ENCODE assay signal across 24 mouse cellular contexts in genomic region chr6:122609377-122609728, GRCm38 (mm10). TPM values are rescaled to one million over a fixed set of nuclear protein-coding genes. Genes with fewer than 3 reads are reported as not detected.
A peak's percentile ranks its signal among the peaks of the same experiment; 100 is the strongest.
DNase-seq lines count a peak whose midpoint lies in the region; ATAC-seq and TF ChIP-seq lines count a peak whose summit lies in the region.
"Had no signal": no experiment of that assay in that cellular context is flagged by ENCODE, and none has a peak within 500 bp of the region (broad histone marks: within the 10 kb centered on the region; RNA-seq: fewer than 3 reads in every experiment).

No protein-coding gene starts in this region.

- peak; percentile 27; the same call in 1 of the 2 replicates for ATAC-seq in intestine, embryonic 16.5 days
- no peak for ATAC-seq in intestine, embryonic 15.5 days
- ATAC-seq in intestine, postnatal 0 days, result no peak
- peak; percentile 21 for ATAC-seq in megakaryocyte progenitor cell, adult 5-6 weeks (replicated peaks; ENCODE audit: poor library complexity)
- ATAC-seq: activated CD4-positive, CD25-positive, alpha-beta regulatory T cell, adult 4 months; midbrain, embryonic 15.5 days; Patski had no signal

- peak; percentile 15 to 31 for DNase-seq in cerebellum, postnatal 10 days
- DNase-seq in cerebellum, adult 18-20 months, result no peak
- DNase-seq in layer of hippocampus, adult 9-11 months, result no peak
- DNase-seq in spleen, postnatal 10 days (ENCODE audit: low spot score in 2 of 2), result no peak
- DNase-seq: adrenal gland, postnatal 25 days; cerebellum, adult 8-10 months; thymus, postnatal 36 days had no signal

- no peak overlapping the region for H3K4me3 ChIP-seq in intestine, embryonic 16.5 days (ENCODE audit: low read length)
- no peak overlapping the region for H3K4me3 ChIP-seq in intestine, embryonic 15.5 days (replicated peaks)
- H3K4me3 ChIP-seq in intestine, postnatal 0 days (ENCODE audit: low read depth, low read length), result no peak overlapping the region
- H3K4me3 ChIP-seq: forebrain, embryonic 12.5 days; hindbrain, embryonic 10.5 days; left cerebral cortex, adult 2 months; limb, embryonic 12.5 days; midbrain, embryonic 15.5 days had no signal

- H3K27me3 ChIP-seq in intestine, embryonic 16.5 days (replicated peaks; ENCODE audit: control insufficient read depth, insufficient read depth, low read length), result no peaks in the 10 kb centered on the region
- no peaks in the 10 kb centered on the region for H3K27me3 ChIP-seq in intestine, embryonic 15.5 days (replicated peaks)
- H3K27me3 ChIP-seq in intestine, postnatal 0 days (replicated peaks; ENCODE audit: control insufficient read depth, insufficient read depth, low read length), result no peaks in the 10 kb centered on the region
- H3K27me3 ChIP-seq: forebrain, embryonic 12.5 days; limb, embryonic 12.5 days; midbrain, embryonic 15.5 days; Patski had no signal

- no peak overlapping the region for H3K9ac ChIP-seq in intestine, embryonic 16.5 days (ENCODE audit: low read depth, low read length)
- H3K9ac ChIP-seq in intestine, embryonic 15.5 days, result no peak overlapping the region
- no peak overlapping the region for H3K9ac ChIP-seq in intestine, postnatal 0 days (ENCODE audit: low read depth, low read length)
- H3K9ac ChIP-seq: forebrain, embryonic 12.5 days; limb, embryonic 12.5 days; midbrain, embryonic 15.5 days had no signal

- no peak overlapping the region for H3K27ac ChIP-seq in intestine, embryonic 16.5 days (ENCODE audit: low read length)
- H3K27ac ChIP-seq in intestine, embryonic 15.5 days, result no peak overlapping the region
- H3K27ac ChIP-seq in intestine, postnatal 0 days (ENCODE audit: low read depth, low read length), result no peak overlapping the region
- H3K27ac ChIP-seq: forebrain, embryonic 12.5 days; hindbrain, embryonic 10.5 days; left cerebral cortex, adult 2 months; limb, embryonic 12.5 days; midbrain, embryonic 15.5 days had no signal

- H3K4me2 ChIP-seq in intestine, embryonic 16.5 days (ENCODE audit: low read depth, low read length), result no peak overlapping the region
- no peak overlapping the region for H3K4me2 ChIP-seq in intestine, embryonic 15.5 days (replicated peaks)
- peak overlapping the region; percentile 6; the same call in 1 of the 2 replicates for H3K4me2 ChIP-seq in intestine, postnatal 0 days (replicated peaks; ENCODE audit: low read depth)
- H3K4me2 ChIP-seq: forebrain, embryonic 12.5 days; limb, embryonic 12.5 days; midbrain, embryonic 15.5 days had no signal

- no peaks in the 10 kb centered on the region for H3K9me3 ChIP-seq in intestine, embryonic 16.5 days (ENCODE audit: control insufficient read depth, low read length)
- no peaks in the 10 kb centered on the region for H3K9me3 ChIP-seq in intestine, embryonic 15.5 days
- no peaks in the 10 kb centered on the region for H3K9me3 ChIP-seq in intestine, postnatal 0 days (ENCODE audit: control insufficient read depth)
- H3K9me3 ChIP-seq: forebrain, embryonic 12.5 days; hindbrain, embryonic 10.5 days; limb, embryonic 12.5 days; midbrain, embryonic 15.5 days had no signal

- H3K36me3 ChIP-seq in intestine, embryonic 16.5 days (ENCODE audit: control insufficient read depth, insufficient read depth, low read length), result no peaks in the 10 kb centered on the region
- H3K36me3 ChIP-seq in intestine, embryonic 15.5 days, result no peaks in the 10 kb centered on the region
- H3K36me3 ChIP-seq in intestine, postnatal 0 days (ENCODE audit: control insufficient read depth, insufficient read depth), result no peaks in the 10 kb centered on the region
- H3K36me3 ChIP-seq: forebrain, embryonic 12.5 days; hindbrain, embryonic 10.5 days; limb, embryonic 12.5 days; midbrain, embryonic 15.5 days had no signal

- no peak for TF ChIP-seq CTCF in intestine, postnatal 0 days (IDR thresholded peaks at IDR 0.05; ENCODE audit: low read depth)

- 57% methylated on average over 9 of the region's 9 CpGs for WGBS in intestine, embryonic 16.5 days
- WGBS in intestine, embryonic 15.5 days, result 53% methylated on average over 9 of the region's 9 CpGs
- WGBS in intestine, postnatal 0 days, result 52% methylated on average over 9 of the region's 9 CpGs

- H3K4me1 ChIP-seq in intestine, embryonic 16.5 days (ENCODE audit: control insufficient read depth, insufficient read depth, low read length), result no peaks in the 10 kb centered on the region
- no peaks in the 10 kb centered on the region for H3K4me1 ChIP-seq in intestine, embryonic 15.5 days (replicated peaks)
- H3K4me1 ChIP-seq in intestine, postnatal 0 days (replicated peaks; ENCODE audit: control insufficient read depth, insufficient read depth, low read length), result peaks cover 3% of the 10 kb centered on the region; the same call in 1 of the 2 replicates
- H3K4me1 ChIP-seq: forebrain, embryonic 12.5 days; limb, embryonic 12.5 days; midbrain, embryonic 15.5 days had no signal

RNA-seq across cellular contexts. Expression of gene Gdf3, which starts 0.5 kb away (rescaled TPM):
- polyA plus RNA-seq in intestine, embryonic 16.5 days (2015; fragmentation: Nextera tagmentation; extraction: Ambion mirVana), result 0.06 and 0.13 TPM in 2 replicates
- polyA plus RNA-seq in intestine, embryonic 15.5 days (2015; fragmentation: Nextera tagmentation; extraction: Ambion mirVana), result 0.10 and 0.18 TPM in 2 replicates
- 0.07 and 0.09 TPM in 2 replicates for polyA plus RNA-seq in intestine, postnatal 0 days (2015; fragmentation: Nextera tagmentation; extraction: Ambion mirVana)
- total RNA-seq in megakaryocyte progenitor cell, adult 5-6 weeks (2015), result 9.5 and 10.8 TPM in 2 replicates
- total RNA-seq in megakaryocyte progenitor cell, adult 5-6 weeks (2017), result 4.2 and 6.7 TPM in 2 replicates
- total RNA-seq: adrenal gland, postnatal 25 days; gastrocnemius, postnatal 4 days; left cerebral cortex, adult 2 months had no signal
- polyA plus RNA-seq: embryonic facial prominence, embryonic 14.5 days; forebrain, embryonic 12.5 days; hindbrain, embryonic 10.5 days; kidney, embryonic 14.5 days; limb, embryonic 12.5 days; midbrain, embryonic 15.5 days; Patski had no signal

RNA-seq across cellular contexts. Expression of gene Apobec1, which starts 7.1 kb away (rescaled TPM):
- 9.1 and 12.5 TPM in 2 replicates for polyA plus RNA-seq in intestine, embryonic 16.5 days (2015; fragmentation: Nextera tagmentation; extraction: Ambion mirVana)
- polyA plus RNA-seq in intestine, embryonic 15.5 days (2015; fragmentation: Nextera tagmentation; extraction: Ambion mirVana), result 6.3 and 7.6 TPM in 2 replicates
- polyA plus RNA-seq in intestine, postnatal 0 days (2015; fragmentation: Nextera tagmentation; extraction: Ambion mirVana), result 23.8 and 26.0 TPM in 2 replicates
- 23.6 and 23.7 TPM in 2 replicates for total RNA-seq in megakaryocyte progenitor cell, adult 5-6 weeks (2015)
- total RNA-seq in megakaryocyte progenitor cell, adult 5-6 weeks (2017), result 15.0 and 16.7 TPM in 2 replicates

RNA-seq across cellular contexts. Expression of gene Dppa3, which starts 16.9 kb away (rescaled TPM):
- not detected in 2 replicates for polyA plus RNA-seq in intestine, embryonic 16.5 days (2015; fragmentation: Nextera tagmentation; extraction: Ambion mirVana)
- not detected in 2 replicates for polyA plus RNA-seq in intestine, embryonic 15.5 days (2015; fragmentation: Nextera tagmentation; extraction: Ambion mirVana)
- not detected in 2 replicates for polyA plus RNA-seq in intestine, postnatal 0 days (2015; fragmentation: Nextera tagmentation; extraction: Ambion mirVana)
- not detected in 2 replicates for total RNA-seq in megakaryocyte progenitor cell, adult 5-6 weeks (2015)
- total RNA-seq in megakaryocyte progenitor cell, adult 5-6 weeks (2017), result not detected in 2 replicates
- total RNA-seq: adrenal gland, postnatal 25 days; gastrocnemius, postnatal 4 days; left cerebral cortex, adult 2 months; megakaryocyte, adult 5-6 weeks had no signal
- polyA plus RNA-seq: activated CD4-positive, CD25-positive, alpha-beta regulatory T cell, adult 4 months; embryonic facial prominence, embryonic 14.5 days; forebrain, embryonic 12.5 days; hindbrain, embryonic 10.5 days; kidney, embryonic 14.5 days; large intestine, adult 2 months; limb, embryonic 12.5 days; midbrain, embryonic 15.5 days; Patski had no signal

RNA-seq across cellular contexts. Expression of gene Aicda, which starts 55.8 kb away (rescaled TPM):
- polyA plus RNA-seq in intestine, embryonic 16.5 days (2015; fragmentation: Nextera tagmentation; extraction: Ambion mirVana), result not detected in 2 replicates
- polyA plus RNA-seq in intestine, embryonic 15.5 days (2015; fragmentation: Nextera tagmentation; extraction: Ambion mirVana), result not detected in 2 replicates
- not detected in 2 replicates for polyA plus RNA-seq in intestine, postnatal 0 days (2015; fragmentation: Nextera tagmentation; extraction: Ambion mirVana)
- total RNA-seq in megakaryocyte progenitor cell, adult 5-6 weeks (2015), result not detected in 2 replicates
- not detected in 2 replicates for total RNA-seq in megakaryocyte progenitor cell, adult 5-6 weeks (2017)
- total RNA-seq: adrenal gland, postnatal 25 days; gastrocnemius, postnatal 4 days; left cerebral cortex, adult 2 months; megakaryocyte, adult 5-6 weeks had no signal
- polyA plus RNA-seq: forebrain, embryonic 12.5 days; hindbrain, embryonic 10.5 days; kidney, embryonic 14.5 days; lung, embryonic 16.5 days; Patski had no signal

Comparison
In these comparisons a context has a peak if more than half of its experiments do, and no peak if none do; other contexts are left out.
1. DNase-seq: peak in cerebellum, postnatal 10 days (2 of 2); none in cerebellum, adult 18-20 months (0 of 2), layer of hippocampus, adult 9-11 months (single experiment) and spleen, postnatal 10 days (0 of 2).
2. ATAC-seq: peak in intestine, embryonic 16.5 days (single experiment) and megakaryocyte progenitor cell, adult 5-6 weeks (single experiment); none in intestine, embryonic 15.5 days (single experiment) and intestine, postnatal 0 days (single experiment).